Comparison of ENCODE assay signal across 9 mouse cellular contexts in genomic region chr15:27613255-27613654, GRCm38 (mm10). TPM values are rescaled to one million over a fixed set of nuclear protein-coding genes. Genes with fewer than 3 reads are reported as not detected.
DNase-seq lines count a peak whose midpoint lies in the region; ATAC-seq lines count a peak whose summit lies in the region.
"Had no signal": no experiment of that assay in that cellular context is flagged by ENCODE, and none has a peak within 500 bp of the region (broad histone marks: within the 10 kb centered on the region; RNA-seq: fewer than 3 reads in every experiment).

No protein-coding gene starts in this region.

- H3K9ac ChIP-seq in forebrain, embryonic 14.5 days (ENCODE audit: low read length), result no peak overlapping the region
- no peak overlapping the region for H3K9ac ChIP-seq in kidney, embryonic 14.5 days (ENCODE audit: low read depth, low read length)
- no peak overlapping the region for H3K9ac ChIP-seq in neural tube, embryonic 13.5 days
- no peak overlapping the region for H3K9ac ChIP-seq in neural tube, embryonic 15.5 days (replicated peaks)
- H3K9ac ChIP-seq in neural tube, embryonic 14.5 days (replicated peaks; ENCODE audit: low read depth, low read length), result no peak overlapping the region

- H3K4me2 ChIP-seq in forebrain, embryonic 14.5 days (ENCODE audit: low read length), result no peak overlapping the region
- H3K4me2 ChIP-seq in kidney, embryonic 14.5 days (replicated peaks; ENCODE audit: low read depth, low read length), result no peak overlapping the region
- H3K4me2 ChIP-seq in neural tube, embryonic 13.5 days, result no peak overlapping the region
- H3K4me2 ChIP-seq in neural tube, embryonic 15.5 days, result no peak overlapping the region
- H3K4me2 ChIP-seq in neural tube, embryonic 14.5 days (ENCODE audit: low read depth, low read length), result no peak overlapping the region

- peaks cover 62% of the 10 kb centered on the region for H3K36me3 ChIP-seq in forebrain, embryonic 14.5 days (ENCODE audit: control insufficient read depth, insufficient read depth, low read length)
- peaks cover 76% of the 10 kb centered on the region for H3K36me3 ChIP-seq in forebrain, embryonic 10.5 days (replicated peaks)
- H3K36me3 ChIP-seq in kidney, embryonic 14.5 days (ENCODE audit: control insufficient read depth, insufficient read depth, low read length), result peaks cover 39% of the 10 kb centered on the region; the same call in 1 of the 2 replicates
- H3K36me3 ChIP-seq in neural tube, embryonic 13.5 days, result peaks cover 32% of the 10 kb centered on the region
- H3K36me3 ChIP-seq in neural tube, embryonic 15.5 days, result peaks cover 24% of the 10 kb centered on the region
- 0 out of 2 replicates have a peak, but pooled peaks cover 4% of the 10 kb centered on the region for H3K36me3 ChIP-seq in neural tube, embryonic 14.5 days (ENCODE audit: control insufficient read depth, insufficient read depth, low read length)

- H3K27ac ChIP-seq in forebrain, embryonic 14.5 days (ENCODE audit: low read depth, low read length), result no peak overlapping the region
- H3K27ac ChIP-seq in forebrain, embryonic 10.5 days, result no peak overlapping the region
- no peak overlapping the region for H3K27ac ChIP-seq in kidney, embryonic 14.5 days (ENCODE audit: low read depth, low read length)
- H3K27ac ChIP-seq in neural tube, embryonic 13.5 days (replicated peaks), result no peak overlapping the region
- H3K27ac ChIP-seq in neural tube, embryonic 15.5 days (replicated peaks), result no peak overlapping the region
- H3K27ac ChIP-seq in neural tube, embryonic 14.5 days (ENCODE audit: low read depth, low read length), result no peak overlapping the region

- DNase-seq in forebrain, embryonic 14.5 days (ENCODE audit: low spot score), result no peak
- DNase-seq in forebrain, embryonic 10.5 days (ENCODE audit: extremely low spot score, low spot score), result no peak
- no peak for DNase-seq in kidney, adult 11 months
- DNase-seq in right cerebral cortex, postnatal 25 days, result no peak

- WGBS in forebrain, embryonic 14.5 days, result 92% methylated on average over 4 of the region's 4 CpGs
- WGBS in forebrain, embryonic 10.5 days, result 92% methylated on average over 4 of the region's 4 CpGs
- WGBS in kidney, embryonic 14.5 days, result 93% methylated on average over 4 of the region's 4 CpGs
- WGBS in neural tube, embryonic 13.5 days, result 90% methylated on average over 4 of the region's 4 CpGs
- whole genome bisulfite sequencing in neural tube, embryonic 15.5 days, result 98% methylated on average over 4 of the region's 4 CpGs
- WGBS in neural tube, embryonic 14.5 days, result 96% methylated on average over 4 of the region's 4 CpGs

- no peak overlapping the region for H3K4me3 ChIP-seq in forebrain, embryonic 14.5 days (ENCODE audit: low read depth, low read length)
- no peak overlapping the region for H3K4me3 ChIP-seq in forebrain, embryonic 10.5 days
- no peak overlapping the region for H3K4me3 ChIP-seq in kidney, embryonic 14.5 days (ENCODE audit: low read length)
- H3K4me3 ChIP-seq in neural tube, embryonic 13.5 days, result no peak overlapping the region
- H3K4me3 ChIP-seq in neural tube, embryonic 15.5 days (replicated peaks), result no peak overlapping the region
- no peak overlapping the region for H3K4me3 ChIP-seq in neural tube, embryonic 14.5 days (ENCODE audit: low read depth, low read length)

- 0 out of 2 replicates have a peak, but pooled peaks have one; percentile 18 for ATAC-seq in forebrain, embryonic 14.5 days
- 0 out of 2 replicates have a peak, but pooled peaks have one; percentile 29 for ATAC-seq in kidney, embryonic 14.5 days (ENCODE audit: low FRiP score, low TSS enrichment)
- peak; percentile 42; the same call in 1 of the 2 replicates for ATAC-seq in neural tube, embryonic 13.5 days (ENCODE audit: low read depth)
- ATAC-seq in neural tube, embryonic 15.5 days (ENCODE audit: low FRiP score), result no peak
- peak; percentile 38; the same call in 1 of the 2 replicates for ATAC-seq in neural tube, embryonic 14.5 days (ENCODE audit: low read depth)

- H3K9me3 ChIP-seq in forebrain, embryonic 14.5 days (replicated peaks; ENCODE audit: control insufficient read depth, low read length), result no peaks in the 10 kb centered on the region
- H3K9me3 ChIP-seq in forebrain, embryonic 10.5 days, result no peaks in the 10 kb centered on the region
- H3K9me3 ChIP-seq in kidney, embryonic 14.5 days (ENCODE audit: control insufficient read depth, low read length), result no peaks in the 10 kb centered on the region
- H3K9me3 ChIP-seq in neural tube, embryonic 13.5 days, result no peaks in the 10 kb centered on the region
- no peaks in the 10 kb centered on the region for H3K9me3 ChIP-seq in neural tube, embryonic 15.5 days (replicated peaks)
- H3K9me3 ChIP-seq in neural tube, embryonic 14.5 days (ENCODE audit: control insufficient read depth, low read length), result no peaks in the 10 kb centered on the region

- no peaks in the 10 kb centered on the region for H3K4me1 ChIP-seq in forebrain, embryonic 14.5 days (ENCODE audit: control insufficient read depth, insufficient read depth, low read length)
- no peaks in the 10 kb centered on the region for H3K4me1 ChIP-seq in forebrain, embryonic 10.5 days
- peaks cover 3% of the 10 kb centered on the region; the same call in 1 of the 2 replicates for H3K4me1 ChIP-seq in kidney, embryonic 14.5 days (ENCODE audit: control insufficient read depth, insufficient read depth, low read length)
- peaks cover 4% of the 10 kb centered on the region; the same call in 1 of the 2 replicates for H3K4me1 ChIP-seq in neural tube, embryonic 13.5 days (replicated peaks)
- H3K4me1 ChIP-seq in neural tube, embryonic 15.5 days, result peaks cover 3% of the 10 kb centered on the region
- no peaks in the 10 kb centered on the region for H3K4me1 ChIP-seq in neural tube, embryonic 14.5 days (ENCODE audit: control insufficient read depth, insufficient read depth, low read length)

- no peaks in the 10 kb centered on the region for H3K27me3 ChIP-seq in forebrain, embryonic 14.5 days (replicated peaks; ENCODE audit: control insufficient read depth, insufficient read depth, low read length)
- H3K27me3 ChIP-seq in forebrain, embryonic 10.5 days (ENCODE audit: poor library complexity, severe bottlenecking), result no peaks in the 10 kb centered on the region
- H3K27me3 ChIP-seq in kidney, embryonic 14.5 days (ENCODE audit: control insufficient read depth, insufficient read depth, low read length), result no peaks in the 10 kb centered on the region
- H3K27me3 ChIP-seq in neural tube, embryonic 13.5 days, result no peaks in the 10 kb centered on the region
- no peaks in the 10 kb centered on the region for H3K27me3 ChIP-seq in neural tube, embryonic 15.5 days (replicated peaks)
- no peaks in the 10 kb centered on the region for H3K27me3 ChIP-seq in neural tube, embryonic 14.5 days (ENCODE audit: control insufficient read depth, insufficient read depth, low read length)
- H3K27me3 ChIP-seq: CH12.LX had no signal

RNA-seq across cellular contexts. Expression of gene Otulin, which starts 17.2 kb away (rescaled TPM):
- 35.0 and 36.0 TPM in 2 replicates for polyA plus RNA-seq in forebrain, embryonic 14.5 days (2014; fragmentation: Nextera tagmentation; extraction: Ambion mirVana)
- 33.5 and 33.6 TPM in 2 replicates for polyA plus RNA-seq in forebrain, embryonic 10.5 days (2016; fragmentation: Nextera tagmentation; extraction: Ambion mirVana)
- 38.5 and 41.3 TPM in 2 replicates for polyA plus RNA-seq in kidney, embryonic 14.5 days (2014; fragmentation: Nextera tagmentation; extraction: Ambion mirVana)
- polyA plus RNA-seq in neural tube, embryonic 13.5 days (2015; fragmentation: Nextera tagmentation; extraction: Ambion mirVana), result 24.6 and 31.7 TPM in 2 replicates
- 20.5 and 26.7 TPM in 2 replicates for polyA plus RNA-seq in neural tube, embryonic 15.5 days (2015; fragmentation: Nextera tagmentation; extraction: Ambion mirVana)
- 29.5 and 32.7 TPM in 2 replicates for polyA plus RNA-seq in neural tube, embryonic 14.5 days (2014; fragmentation: Nextera tagmentation; extraction: Ambion mirVana)
